Mouse (Mus musculus): ENCODE measurements around the gene March4.

DNA sequence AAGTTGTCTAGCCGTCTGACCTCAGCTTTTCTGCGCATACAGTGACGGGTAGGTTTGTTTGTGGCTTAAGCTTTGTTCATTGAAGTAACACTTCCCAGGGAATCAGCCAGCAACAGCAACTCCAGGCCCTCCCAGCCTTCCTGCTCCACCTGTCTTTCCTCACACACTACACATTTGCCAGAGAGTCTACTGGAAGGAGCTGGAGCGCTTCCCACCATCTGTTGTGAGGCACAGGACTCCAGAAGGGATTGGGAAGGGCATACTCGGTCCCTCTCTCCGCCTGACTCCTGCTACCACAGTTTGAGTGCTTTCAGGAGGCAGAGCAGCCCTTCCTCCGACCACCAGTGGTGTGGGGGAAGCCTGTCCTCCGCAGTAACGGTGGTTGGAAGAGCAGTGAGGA, 136.1 kb downstream of the March4 start:
- TF ChIP-seq CTCF (conservative IDR thresholded peaks at IDR 0.05; ENCODE audit: insufficient read depth, insufficient read length, low read depth, low read length) = no peak
- no peak for TF ChIP-seq POLR2A (IDR thresholded peaks at IDR 0.05; ENCODE audit: low read depth, low read length)
